Mouse (Mus musculus): ENCODE data around the gene Ece1. TPM values are rescaled to one million over a fixed set of nuclear protein-coding genes. Genes with fewer than 3 reads are reported as not detected.

Gene Ece1
- polyA plus RNA-seq, 1 experiment = 22.6 TPM

- DNase-seq (ENCODE audit: low read depth, low spot score) = no peak
- 68% methylated on average over 12 of the region's 12 CpGs for WGBS
These were observed 133.4 kb downstream of the Ece1 start for GRCm38 (mm10) chr4:137995399-137995798.

GRCm38 (mm10) chr4:137998232-137998631 lies 136.2 kb downstream of the Ece1 start:
- DNase-seq (ENCODE audit: low read depth, low spot score) = no peak
- WGBS = 64% methylated on average over 4 of the region's 4 CpGs

GRCm38 (mm10) chr4:138000682-138001081 lies 138.6 kb downstream of the Ece1 start:
- no peak for DNase-seq (ENCODE audit: low read depth, low spot score)
- 28% methylated on average over 7 of the region's 7 CpGs for WGBS

GRCm38 (mm10) chr4:138003909-138004610 lies 142.0 kb downstream of the Ece1 start:
- WGBS = 82% methylated on average over 11 of the region's 11 CpGs
- DNase-seq (ENCODE audit: low read depth, low spot score) = no peak

DNA sequence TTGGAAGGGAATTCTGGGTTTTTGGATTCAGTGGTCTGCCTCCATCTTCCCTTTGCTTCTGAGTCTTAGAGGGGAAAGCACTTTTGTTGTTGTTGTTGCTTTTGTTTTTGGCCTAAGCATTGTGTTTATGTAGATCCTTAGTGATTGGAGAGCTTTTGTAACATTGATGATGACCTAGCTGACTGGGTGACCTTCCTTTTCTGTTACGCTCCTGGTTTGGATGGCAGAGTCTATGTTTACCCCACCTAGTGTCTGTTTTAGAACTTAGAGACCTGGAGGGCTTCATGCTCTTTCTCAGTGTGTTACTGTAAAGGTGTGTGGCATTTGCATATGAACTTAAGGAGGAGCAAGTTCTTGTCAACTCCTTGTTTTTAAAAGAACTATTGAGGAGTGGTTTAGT lies 143.7 kb downstream of the Ece1 start:
- 88% methylated on average over 1 of the region's 1 CpGs for WGBS
- DNase-seq (ENCODE audit: low read depth, low spot score) = no peak

DNA sequence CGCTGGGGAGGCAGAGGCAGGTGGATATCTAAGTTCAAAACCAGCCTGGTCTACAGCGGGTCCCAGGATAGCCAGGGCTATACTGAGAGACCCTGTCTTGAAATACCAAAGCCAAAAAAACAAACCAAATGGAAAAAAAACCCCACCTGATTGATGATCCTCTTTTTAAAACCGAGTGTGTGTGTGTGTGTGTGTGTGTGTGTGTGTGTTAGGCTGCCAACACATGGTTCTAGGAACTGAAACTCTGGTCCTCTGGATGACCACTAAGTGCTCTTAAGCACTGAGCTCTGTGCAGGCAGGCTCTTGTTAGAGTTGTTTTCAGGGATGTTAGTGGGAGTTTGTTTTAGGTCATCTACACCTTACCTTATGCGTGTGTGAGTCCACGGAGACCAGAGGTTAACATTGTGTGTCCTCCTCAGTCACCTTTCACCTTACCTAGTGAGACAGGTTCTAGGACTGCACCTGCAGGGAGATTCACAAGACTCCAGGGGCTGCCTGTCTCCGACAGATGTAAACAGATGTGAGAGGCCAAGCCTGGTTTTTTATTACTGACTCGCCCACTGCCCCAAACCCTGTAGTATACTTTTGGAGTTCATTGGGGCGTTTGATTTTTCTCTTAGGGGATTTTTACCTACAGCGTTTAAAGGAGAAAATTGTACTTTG lies 145.0 kb downstream of the Ece1 start:
- 77% methylated on average over 9 of the region's 9 CpGs for WGBS
- DNase-seq (ENCODE audit: low read depth, low spot score) = no peak

GRCm38 (mm10) chr4:138008646-138009045 lies 146.6 kb downstream of the Ece1 start:
- 83% methylated on average over 6 of the region's 6 CpGs for WGBS
- DNase-seq (ENCODE audit: low read depth, low spot score) = no peak

DNA sequence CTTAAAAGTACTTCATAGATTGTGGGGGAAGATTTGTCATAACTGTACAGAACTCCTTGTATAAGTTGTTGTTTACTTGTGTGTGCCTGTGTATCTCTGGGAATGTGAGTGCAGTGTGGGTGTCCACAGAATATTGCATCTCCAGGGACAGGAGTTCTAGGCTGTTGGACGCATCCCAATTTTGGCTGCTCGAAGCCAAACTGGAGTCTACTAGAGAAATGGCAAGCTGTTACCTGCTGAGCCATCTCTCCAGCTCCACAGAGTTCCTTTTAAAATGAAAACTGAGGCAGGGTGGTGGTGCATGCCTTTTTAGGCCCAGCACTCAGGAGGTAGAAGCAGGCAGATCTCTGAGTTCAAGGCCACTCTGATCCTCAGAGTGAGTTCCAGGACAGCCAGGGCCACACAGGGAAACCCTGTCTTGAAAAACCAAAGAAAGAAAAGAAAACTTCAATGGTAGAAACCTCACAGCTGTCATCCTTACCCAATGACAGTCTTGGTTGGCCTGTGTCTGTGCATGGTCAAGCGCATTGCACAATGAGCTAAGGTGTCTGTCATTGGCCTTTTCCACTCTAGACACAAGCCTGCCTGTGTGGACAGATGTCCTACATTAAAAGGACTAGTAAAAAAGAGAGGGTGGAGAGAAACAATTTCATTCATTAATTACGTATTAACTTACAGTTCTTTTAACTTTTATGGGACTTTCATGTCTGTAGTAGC lies 147.9 kb downstream of the Ece1 start:
- 86% methylated on average over 4 of the region's 4 CpGs for WGBS
- no peak for DNase-seq (ENCODE audit: low read depth, low spot score)

- WGBS = 84% methylated on average over 15 of the region's 15 CpGs
- DNase-seq (ENCODE audit: low read depth, low spot score) = no peak
These were observed 151.9 kb downstream of the Ece1 start for GRCm38 (mm10) chr4:138013723-138014479.

Other genes with a start within 250 kb of the Ece1 start
- gene Rap1gap, start 197.5 kb upstream of the Ece1 start, polyA plus RNA-seq (2012; rRNA removed) = 42.8 and 45.2 TPM in 2 replicates
- 3.7 and 5.3 TPM in 2 replicates for gene Alpl, start 65.9 kb upstream of the Ece1 start, polyA plus RNA-seq (2012; rRNA removed)
- 16.6 and 25.8 TPM in 2 replicates for gene Eif4g3, start 130.8 kb downstream of the Ece1 start, polyA plus RNA-seq (2012; rRNA removed)

Measured in large intestine, adult 2 months (tissue).